Mouse (Mus musculus): ENCODE measurements around the gene Pcp4l1.
A peak's percentile ranks its signal among the peaks of the same experiment; 100 is the strongest.
"Not testable (repeated sequence)": the region's sequence is repeated elsewhere in the genome, so short reads cannot be mapped to it uniquely, and the experiment has no call there.

The Pcp4l1 gene

DNA sequence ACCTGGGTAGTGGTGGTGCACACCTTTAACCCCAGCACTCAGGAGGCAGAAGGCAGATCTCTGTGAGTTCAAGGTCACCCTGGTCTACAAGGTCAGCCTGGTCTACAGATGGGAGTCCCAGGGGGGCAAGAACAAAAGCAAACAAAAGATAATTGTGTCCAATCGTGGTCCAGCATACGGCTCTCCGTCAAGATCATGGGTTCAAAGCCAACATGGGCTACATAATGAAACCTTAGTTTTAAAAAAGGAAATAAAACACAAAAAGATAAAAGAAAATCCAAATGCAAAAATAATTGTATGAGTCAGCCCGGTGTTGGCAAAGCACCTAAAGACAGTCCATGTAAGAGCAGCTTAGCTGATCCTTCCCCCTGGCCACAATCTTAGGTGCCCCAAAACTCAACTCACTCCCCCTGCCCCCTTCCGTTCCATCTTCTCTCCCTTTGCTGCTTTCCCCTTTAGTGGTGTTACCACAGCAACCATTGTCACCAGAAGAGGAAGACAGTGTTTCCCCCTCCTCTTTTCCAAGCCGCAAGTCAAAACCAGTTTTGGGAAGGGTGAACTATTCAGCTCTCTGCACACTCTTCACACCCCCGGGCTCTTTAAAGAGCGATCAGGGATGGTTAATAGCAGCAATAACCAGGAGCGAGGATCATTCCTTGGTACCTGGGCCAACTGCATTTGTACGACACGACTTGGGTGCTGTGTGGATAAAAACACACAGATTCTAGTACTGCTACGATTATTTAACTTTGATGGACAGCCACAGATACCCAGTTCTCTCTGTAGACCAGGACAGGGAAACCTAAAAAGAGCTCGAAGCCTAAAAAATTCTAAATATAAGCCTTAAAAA lies 8.0 kb downstream of the Pcp4l1 start:
- DNase-seq (ENCODE audit: low spot score): no peak

DNA sequence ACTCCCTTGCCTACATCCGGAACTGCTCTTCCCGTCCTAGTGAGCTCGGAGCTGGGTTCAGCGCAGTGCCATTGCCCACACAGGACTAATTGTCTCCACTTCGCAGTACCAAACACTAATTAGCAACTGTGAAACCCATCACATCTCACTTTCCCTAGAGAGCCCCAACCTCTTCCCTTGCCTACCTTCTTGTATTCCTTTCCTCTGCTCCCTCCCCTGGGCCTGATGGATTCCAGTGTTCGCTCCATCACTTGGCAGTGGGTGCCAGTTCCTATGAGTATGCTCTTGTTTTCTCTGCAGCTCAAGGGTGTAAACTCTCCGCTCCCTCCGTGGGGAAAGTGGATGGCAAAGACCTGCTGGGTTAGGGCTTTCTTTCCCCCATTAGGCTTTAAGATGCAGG lies 10.4 kb downstream of the Pcp4l1 start:
- DNase-seq (ENCODE audit: low spot score): no peak

DNA sequence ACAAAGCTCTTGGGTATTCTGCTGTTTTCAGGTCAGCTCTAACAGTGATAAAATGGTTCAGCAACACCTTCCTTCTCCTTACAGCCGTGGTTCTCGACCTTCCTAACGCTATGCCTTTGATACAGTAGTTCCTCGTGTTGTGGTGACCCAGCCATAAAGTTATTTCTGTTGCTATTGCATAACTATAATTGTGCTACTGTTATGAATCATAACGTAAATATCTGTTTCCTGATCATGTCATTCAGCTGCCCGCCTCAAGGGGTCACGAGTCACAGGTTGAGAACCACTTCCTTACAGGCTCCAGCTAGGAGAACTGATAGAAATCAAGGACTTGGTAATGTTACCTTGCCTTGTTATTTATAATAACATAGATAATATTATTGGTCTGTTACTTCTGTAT lies 11.8 kb downstream of the Pcp4l1 start:
- no peak for DNase-seq (ENCODE audit: low spot score)

DNA sequence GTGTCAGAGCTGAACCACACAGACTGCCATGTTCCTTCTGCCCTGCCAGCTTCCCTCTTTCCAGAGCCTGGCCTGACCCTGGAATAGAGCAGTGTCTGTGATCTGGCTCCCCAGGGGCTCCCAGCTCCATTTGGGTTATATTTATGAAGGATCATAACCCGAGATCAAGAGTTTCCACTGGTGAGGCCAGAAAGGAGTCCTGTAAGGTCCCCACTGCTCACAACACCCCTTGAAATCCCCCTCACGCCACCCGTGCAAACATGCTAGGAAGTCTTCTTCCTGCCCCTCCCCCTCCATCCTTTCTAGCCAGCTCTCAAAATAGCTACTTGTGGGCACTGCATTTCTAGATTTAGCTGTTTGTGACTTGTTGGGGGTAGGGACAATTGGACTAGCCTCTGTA lies 12.4 kb downstream of the Pcp4l1 start:
- no peak for DNase-seq (ENCODE audit: low spot score)

DNA sequence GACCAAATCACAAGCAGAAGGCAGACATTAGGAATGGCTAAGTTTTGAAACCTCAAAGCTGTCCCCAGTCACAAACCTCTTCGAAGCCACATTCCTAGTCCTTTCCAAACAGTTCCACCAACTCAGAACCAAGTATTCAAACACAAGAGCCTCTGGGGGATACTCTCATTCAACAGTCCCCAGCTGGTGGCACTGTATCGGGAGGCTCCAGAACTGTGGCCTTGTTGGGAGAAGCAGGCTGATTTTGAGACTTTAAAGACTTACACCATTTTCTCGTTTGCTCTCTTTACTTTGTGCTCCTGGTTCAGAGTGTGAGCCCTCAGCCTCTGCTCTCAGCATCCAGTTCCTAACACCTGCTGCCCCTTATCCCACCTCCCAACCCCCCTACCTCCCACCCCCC lies 13.0 kb downstream of the Pcp4l1 start:
- no peak for DNase-seq (ENCODE audit: low spot score)

DNA sequence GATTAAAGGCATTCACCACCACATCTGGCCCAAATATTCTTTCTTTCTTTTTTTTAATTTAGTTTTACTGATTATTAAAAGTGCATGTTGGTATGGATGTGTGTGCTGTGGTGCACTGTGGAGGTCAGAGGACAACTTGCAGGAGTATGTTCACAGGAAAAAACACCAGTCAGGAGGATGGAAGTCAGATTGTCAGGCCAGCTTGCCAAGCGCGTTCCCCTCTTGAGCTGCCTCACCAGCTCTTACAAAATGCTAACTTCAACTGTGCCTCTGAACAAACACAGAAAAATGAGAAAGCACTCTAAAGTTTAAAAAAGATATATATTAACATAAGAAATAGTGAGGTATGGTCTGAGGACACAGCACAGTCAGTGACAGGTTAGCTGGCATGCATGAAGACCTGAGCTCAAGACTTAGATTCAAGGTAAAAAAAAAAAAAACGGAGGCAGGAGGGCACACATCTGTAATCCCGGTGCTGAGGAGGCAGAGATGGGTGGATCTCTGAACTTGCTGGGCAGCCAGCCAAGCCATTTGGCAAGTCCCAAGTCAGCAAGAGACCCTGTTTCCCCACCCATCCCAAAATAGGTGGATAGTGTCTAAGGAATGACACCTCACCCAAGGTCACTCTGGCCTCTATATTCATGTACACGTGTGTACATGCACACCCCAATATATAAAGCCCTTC lies 16.4 kb downstream of the Pcp4l1 start:
- DNase-seq (ENCODE audit: low spot score): no peak

DNA sequence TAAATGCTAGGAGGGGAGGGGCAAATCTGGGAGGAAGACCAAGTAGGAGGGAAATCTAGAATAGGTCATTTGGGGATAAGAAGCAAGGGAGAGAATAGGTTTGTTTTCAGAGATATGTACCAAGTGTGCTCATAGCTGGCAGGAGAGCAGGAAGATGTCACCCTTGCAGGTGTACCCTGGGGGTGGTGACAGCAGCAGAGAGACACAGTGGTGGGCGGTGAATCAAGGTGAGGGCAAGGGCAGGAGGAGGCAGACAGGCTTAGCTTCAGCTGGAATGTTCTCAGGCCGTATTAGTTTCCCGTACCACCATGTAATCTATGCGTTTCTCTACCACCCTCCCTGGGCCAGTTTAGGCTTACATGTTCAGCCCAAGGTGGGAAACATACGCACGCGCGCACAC lies 23.3 kb downstream of the Pcp4l1 start:
- no peak for DNase-seq (ENCODE audit: low spot score)

DNA sequence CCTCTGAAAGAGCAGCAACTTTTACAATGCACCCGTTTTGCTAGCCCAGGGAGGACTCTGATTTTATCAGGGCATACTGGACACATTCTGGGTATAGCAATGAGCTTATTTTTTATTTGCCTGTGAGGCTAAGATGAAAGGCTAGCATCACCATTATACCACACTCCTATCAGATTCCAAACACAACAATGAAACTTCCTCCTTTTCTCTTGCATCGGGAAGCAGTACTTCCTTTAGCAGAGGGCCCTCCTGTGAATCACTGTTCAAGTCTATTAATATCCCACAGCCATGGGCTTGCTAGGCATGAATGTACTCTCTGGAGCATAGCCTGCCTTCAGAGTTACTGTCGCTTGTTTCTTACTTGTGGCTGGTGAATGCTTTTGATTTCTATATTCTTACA lies 24.9 kb downstream of the Pcp4l1 start:
- no peak for DNase-seq (ENCODE audit: low spot score)

DNA sequence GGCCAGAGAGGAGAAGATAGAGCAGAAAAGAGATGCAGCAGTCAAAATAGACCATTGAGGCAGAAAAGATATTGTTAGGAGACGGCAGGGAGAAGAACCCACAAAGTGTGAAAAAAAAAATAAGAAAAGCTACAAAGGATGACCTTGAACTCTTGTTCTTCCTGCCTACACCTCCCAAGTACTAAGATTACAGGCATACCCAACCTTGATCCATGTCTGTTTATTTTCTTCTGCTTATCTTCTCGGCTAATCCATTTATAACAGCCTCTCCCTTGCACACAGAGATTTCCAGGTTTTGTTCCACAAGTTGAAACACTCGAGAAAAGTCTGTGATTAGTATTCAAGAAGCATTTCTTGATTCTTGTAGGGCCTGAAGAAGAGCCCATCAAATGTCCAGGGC lies 26.2 kb downstream of the Pcp4l1 start:
- no peak for DNase-seq (ENCODE audit: low spot score)

DNA sequence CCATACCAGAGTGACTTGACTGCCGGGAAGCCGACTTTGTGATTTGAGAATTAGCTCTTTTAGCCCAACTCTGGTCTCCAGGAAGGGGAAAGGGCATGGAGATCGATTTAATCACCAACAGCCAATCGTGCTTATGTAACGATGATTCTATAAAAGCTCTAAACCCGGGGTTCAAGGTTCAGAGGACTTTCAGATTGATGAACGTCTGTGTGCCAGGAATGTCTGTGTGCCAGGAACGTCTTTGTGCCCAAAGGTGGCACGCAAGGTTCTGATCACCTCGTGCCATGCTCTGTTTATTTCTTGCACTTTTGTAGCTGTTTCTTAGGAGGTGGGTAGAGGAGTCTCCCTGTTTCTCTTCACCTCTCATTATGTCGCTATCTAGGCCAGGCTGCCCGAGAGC lies 27.2 kb downstream of the Pcp4l1 start:
- DNase-seq (ENCODE audit: low spot score): no peak

DNA sequence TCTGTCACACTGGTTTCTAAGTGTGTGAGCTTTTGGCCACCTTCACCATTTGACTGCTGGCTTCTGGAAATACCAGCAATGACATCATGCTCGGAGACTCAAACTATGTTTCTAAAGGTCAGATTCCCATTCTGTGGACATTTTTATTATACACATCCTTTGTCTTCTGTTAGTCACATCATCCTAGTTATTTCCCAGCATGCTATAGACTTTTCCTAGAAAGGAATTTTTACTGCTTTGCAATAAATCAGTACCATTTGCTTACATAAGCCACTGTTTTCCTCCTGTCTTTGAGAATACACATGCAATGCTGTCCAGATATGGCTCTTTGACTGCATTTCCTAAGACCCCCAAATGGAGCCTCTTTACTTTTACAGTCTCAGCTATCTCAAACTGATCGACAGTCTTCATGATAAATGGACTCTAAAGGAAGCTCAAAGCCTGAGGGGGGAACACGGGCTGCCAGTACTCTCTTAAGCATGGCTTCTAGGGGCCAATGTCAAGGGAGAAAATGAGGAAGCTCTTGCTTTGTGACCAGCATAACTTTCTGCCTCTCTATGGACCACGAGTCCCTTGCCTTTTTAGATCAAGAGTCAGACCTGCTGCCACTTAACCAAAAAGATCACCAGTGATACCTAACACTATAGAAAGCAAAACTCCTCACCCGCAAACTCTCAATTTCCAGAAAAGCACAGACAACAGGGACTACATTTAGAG lies 30.3 kb downstream of the Pcp4l1 start:
- no peak for DNase-seq (ENCODE audit: low spot score)

DNA sequence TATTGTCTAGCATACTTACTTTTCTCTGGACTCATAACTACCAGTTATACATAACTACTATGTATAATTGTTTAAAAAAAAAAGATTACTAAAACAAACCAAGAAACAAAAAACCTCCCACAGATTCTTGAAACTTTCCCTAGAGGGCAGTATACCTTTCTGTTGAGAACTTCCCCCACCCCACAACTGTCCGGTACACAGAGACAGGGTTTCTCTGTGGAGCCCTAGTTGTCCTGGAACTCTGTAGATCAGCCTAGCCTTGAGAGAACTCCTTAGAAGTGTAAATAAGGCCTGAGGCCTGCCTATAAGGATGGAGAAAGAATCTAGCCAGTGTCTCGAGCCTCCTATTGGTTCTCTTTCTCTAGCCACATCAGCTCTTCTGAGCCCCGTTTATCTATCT lies 31.8 kb downstream of the Pcp4l1 start:
- no peak for DNase-seq (ENCODE audit: low spot score)

DNA sequence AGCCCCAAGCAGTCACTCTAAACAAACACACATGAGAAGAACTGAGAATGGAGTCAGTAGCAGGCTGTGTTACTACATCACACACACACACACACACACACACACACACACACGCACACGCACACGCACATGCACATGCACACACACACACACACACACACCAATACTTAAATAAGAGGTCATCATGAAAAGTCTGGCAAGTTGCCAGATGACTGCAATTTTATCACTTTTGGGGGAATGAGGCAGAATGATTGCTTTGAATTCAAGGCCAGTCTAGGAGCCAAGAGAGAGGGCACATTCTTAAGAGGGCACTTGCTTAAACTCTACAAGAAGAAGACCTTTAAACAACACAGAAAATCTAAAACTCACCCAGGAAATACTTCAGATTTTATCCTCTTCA lies 33.5 kb downstream of the Pcp4l1 start:
- no peak for DNase-seq (ENCODE audit: low spot score)

DNA sequence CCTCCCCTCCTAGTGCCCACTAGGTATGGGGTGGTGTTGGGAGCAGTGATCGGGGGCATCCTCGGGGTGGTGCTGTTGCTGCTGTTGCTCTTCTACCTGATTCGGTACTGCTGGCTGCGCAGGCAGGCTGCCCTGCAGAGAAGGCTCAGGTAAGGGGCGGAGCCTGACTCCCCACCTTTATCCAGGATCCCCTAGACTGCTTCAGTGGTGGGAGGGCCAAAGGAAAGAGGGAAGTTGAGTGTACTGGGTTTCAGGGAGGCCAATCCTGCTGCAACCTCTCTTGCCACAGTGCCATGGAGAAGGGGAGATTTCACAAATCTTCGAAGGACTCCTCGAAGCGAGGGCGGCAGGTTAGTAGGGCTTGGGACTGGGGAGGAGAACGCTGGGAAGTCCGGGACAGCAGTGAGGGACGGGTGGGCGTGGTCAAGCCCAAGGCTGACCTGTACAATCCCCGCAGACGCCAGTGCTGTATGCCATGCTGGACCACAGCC lies 36.5 kb downstream of the Pcp4l1 start:
- no peak for DNase-seq (ENCODE audit: low spot score)

DNA sequence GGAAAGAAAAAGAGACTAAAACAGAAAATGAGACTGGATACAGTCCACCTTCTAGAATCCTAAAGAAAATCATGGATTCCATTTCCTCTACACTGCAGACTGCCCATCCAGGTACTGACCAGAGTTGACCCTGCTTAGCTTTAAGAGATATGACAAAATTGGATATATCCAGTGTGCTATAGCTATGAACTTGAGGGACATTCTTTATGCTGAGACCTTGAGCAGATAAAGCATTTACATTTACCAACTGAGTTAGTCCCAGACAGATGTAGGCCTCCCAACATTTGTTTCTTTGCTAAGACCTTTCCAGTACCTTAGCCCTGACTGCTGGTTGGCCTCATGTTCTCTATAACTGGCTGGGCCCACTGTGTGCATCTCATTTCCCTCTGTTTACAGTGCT lies 38.1 kb downstream of the Pcp4l1 start:
- no peak for DNase-seq (ENCODE audit: low spot score)

DNA sequence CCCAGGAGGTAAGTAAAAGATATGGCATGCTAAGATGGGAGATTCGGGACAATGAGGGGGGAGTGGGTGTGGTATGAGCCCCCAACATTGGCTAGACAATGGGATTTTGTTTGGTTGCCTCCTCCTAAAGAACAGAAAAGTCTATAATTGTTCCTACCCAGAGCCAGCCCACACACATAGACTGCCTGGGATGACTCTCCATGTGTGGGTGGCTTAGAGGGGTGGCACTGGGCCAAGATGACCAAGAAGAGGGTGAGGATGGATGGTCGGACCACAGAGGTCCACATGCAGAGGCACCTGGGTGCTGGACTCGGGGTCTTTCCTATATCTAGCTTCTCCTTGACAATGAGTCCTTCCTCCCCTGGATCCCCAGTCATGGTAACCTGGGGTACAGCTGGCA lies 39.4 kb downstream of the Pcp4l1 start:
- DNase-seq (ENCODE audit: low spot score): no peak

DNA sequence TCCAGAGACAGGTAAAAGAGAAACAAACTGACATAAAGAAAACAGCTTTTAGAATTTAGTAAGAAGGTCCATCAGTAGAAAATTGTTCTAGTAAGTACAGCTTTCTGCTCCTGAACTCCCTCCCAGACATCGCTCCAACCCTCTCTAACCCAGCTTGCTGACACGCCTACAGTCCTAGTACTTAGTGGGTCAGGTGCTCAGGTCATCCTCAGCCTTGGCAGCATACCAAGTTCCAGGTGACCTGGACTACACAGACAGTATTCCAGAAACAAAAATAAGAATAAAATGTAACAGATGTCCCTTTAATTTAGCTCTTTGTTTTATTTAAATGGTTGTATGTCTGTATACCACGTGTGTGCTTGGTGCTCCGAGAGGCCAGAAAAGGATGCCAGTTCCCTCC lies 44.1 kb downstream of the Pcp4l1 start:
- no peak for DNase-seq (ENCODE audit: low spot score)

DNA sequence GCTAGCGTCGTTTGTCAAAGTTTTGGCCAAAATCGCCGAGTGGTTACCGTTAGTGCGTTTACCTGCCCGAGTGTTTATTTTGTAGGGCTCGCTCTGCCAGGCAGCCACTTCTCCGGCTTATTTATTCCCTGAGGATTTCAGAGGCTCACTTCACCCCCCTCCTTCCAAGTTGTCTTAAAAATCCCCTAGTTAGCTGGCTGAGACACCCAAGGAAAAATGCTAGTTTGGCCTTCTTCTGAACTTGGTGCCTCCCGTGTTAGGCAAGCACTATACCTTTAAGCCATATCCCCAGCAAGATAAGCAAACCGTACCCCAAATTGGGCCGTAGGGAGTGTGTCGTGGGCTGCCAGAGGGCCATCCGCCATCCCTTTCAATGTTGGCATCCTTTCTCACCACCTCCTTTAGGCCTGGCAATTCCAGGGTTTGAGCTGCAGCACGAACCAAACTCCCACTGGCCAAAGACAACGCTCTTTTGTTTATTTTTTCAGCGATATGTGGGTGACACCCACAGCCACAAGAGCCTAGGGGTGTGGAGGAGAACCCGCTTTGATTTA lies 45.2 kb downstream of the Pcp4l1 start:
- peak; percentile 10 for DNase-seq (ENCODE audit: low spot score)

DNA sequence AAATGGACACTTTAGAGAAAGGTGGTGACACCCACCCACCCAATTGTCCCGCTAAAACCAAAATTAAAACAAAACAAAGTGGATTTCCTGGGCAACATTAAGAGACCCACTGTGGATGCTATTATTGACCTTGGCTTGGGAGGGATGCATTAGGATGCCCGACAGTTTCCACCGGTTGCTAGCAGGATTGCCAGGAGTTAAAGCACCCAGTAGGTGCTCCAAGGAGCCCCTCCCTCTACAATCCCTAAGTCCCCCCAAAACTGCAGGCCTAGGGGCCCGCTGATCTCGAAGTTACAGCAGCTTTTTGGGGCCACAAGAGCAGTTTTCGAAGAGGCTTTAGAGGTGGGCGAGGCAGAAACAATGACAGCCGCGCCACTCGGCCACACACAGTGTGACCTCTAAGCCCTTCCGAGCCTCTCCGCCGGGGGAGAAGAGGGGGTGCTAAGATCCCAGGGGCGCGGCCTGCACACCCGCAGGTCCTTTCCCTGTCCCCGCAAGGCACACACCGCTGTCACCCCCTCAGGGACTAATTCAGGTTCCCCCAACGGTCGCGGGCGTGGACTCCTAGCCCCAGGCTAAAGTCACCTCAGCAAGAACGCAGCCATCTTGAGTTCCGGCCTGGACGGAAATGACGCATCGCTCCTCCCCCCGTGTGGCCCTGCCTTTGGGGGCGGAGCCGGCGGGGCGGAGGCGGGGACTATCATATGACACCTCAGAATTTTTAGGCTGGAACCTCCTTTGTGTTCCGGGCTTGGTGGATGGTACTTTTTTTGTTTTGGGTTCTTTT lies 45.9 kb downstream of the Pcp4l1 start, which contains the start of the genes Sdhc and Mpz:
Sdhc (minus strand) TSS at position 630 of the 787 bp plus-strand sequence.
Mpz (plus strand) TSS at position 738 of the 787 bp plus-strand sequence.
- peak; percentile 85 for DNase-seq (ENCODE audit: low spot score)

DNA sequence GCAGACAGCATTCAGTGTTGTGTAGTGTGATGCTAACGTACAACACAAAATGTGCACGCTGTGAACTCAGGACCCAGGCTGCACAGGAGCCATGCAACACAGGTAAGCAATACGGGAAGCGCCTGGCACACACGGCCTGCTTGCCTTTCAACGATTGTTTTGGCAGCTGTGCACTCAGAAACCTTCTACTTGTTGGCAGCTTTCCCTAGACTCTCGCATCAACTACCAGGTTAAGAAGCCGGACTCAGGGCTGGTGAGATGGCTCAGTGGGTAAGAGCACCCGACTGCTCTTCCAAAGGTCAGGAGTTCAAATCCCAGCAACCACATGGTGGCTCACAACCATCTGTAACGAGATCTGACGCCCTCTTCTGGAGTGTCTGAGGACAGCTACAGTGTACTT lies 53.1 kb downstream of the Pcp4l1 start:
- DNase-seq (ENCODE audit: low spot score): not testable (repeated sequence)

DNA sequence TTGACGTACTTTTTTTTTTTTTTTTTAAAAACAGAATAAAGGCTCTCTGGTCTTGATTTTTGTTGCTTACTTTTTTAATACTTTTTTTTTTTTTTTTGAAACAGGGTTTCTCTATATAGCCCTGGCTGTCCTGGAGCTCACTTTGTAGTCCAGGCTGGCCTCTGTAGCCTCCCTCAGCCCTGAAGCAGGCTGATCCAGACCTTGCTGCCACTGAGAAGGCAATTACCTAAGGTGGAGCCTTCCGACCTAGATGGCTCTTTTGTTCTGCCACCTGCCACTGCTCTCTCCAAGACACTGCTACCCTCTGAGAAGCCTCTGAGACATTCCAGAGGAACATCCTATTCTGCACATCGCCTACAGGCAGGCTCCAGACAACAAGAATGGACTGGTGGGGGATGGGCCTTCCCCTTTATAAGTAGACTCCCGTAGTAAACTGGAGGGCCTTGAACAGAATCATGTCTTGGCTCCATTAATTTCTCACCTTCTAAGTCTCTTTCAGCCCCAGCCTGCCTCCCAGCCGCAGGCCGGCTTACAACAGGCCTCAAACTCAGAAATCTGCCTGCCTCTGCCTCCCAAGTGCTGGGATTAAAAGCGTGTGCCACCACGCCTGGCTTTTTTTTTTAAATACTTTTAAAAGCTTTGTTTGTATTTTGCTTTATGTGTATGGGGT lies 58.4 kb downstream of the Pcp4l1 start:
- DNase-seq (ENCODE audit: low spot score): not testable (repeated sequence)

Data from ovary, postnatal 10 days (tissue).